Mouse (Mus musculus) layer of hippocampus, postnatal 25 days (tissue): ENCODE results near the gene Diras1. TPM values are rescaled to one million over a fixed set of nuclear protein-coding genes. Genes with fewer than 3 reads are reported as not detected.
"Not testable (repeated sequence)": the region's sequence is repeated elsewhere in the genome, so short reads cannot be mapped to it uniquely, and the experiment has no call there.

Experiments used
- DNase-seq, 2 experiments: peaks; one replicate each; pipeline ENCODE4 v3.0.0; 2022; ENCODE audit warnings: mixed read lengths in 2 of 2, low spot score in 1 of 2; ENCODE audit errors: extremely low spot score in 1 of 2
- total RNA-seq, 2 experiments: library from RNA; stranded (reverse); gene quantifications; 2 replicates each; pipeline ENCODE4 v1.2.3; 2021

Gene Diras1
- total RNA-seq, 2 experiments from 2014 or later, result 98.7 to 103 TPM

DNA sequence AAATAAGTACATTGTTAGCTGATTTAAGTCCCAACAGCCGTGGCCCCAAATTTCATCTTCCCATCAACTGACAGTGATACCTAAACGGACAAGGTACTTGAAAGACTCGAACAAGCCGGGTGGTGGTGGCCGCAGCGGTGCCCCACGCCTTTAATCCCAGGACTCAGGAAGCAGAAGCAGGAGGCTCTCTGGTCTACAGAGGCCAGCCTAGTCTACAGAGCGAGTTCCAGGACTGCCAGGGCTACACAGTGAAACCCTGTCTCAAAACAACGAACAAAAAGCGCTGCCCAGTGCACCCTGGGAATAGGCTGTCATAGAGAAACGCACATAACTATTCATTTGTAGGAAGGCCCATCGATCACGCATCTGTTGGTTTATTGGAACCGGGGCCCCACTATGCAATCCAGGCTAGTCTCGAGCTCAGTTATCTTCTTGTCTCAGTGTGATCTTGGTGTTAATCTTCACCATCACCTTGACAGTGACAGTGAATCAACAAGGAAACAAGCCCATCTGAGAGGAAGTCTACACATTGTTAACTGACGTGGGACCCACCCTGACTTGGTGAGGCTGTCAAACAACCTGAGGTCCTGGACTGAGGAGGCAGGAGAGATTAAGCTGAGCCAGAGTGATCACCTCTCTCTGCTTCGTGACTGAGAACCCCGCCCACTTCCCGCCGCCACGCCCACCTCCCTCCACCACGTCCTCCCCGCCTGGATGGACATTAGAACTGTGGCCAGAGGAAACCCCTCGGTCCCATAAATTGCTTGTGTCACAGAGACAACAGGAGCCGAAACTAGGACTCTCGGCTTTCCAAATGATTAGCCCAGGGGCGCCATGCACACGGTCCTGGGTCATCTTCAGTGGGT is 25.0 kb downstream of the Diras1 start:
- no peak for DNase-seq

DNA sequence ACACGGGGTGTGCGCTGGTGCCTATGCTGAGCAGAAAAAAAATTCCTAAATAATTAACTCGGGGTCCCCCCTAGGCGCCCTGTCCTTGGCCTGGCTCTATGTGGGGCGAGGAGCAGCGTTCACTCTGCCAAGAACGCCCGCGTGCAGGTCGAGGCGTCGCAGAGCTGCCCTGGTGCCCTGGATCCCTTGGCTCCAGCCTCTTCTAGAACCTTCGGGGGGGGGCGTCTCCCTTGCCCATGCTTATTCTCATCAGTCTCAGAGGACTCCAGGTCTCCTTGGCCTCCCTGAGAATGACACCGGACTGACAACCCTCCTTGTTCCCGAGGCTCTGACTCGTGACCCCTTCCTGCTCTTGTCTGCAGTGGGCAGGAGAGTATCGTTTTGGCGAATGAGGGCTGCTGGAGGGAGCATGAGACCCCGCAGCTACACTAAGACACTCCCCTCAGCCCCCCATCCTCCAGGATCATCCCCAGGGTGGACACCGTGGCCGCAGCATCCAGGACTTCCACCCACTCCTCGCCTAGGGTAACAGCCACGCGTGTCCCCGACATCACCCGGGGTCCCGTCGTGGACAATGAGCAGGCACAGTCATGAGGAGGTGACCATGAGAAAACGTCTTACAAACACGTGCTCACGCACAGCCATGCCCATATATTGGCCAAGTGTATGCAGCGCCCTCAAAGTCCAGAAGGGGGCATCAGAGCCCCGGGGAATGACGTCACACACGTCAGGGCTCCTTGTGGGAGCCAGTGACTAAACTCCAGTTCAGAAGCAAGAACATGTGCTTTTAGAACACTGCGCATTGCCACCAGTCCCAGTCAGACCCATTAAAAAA is 25.9 kb downstream of the Diras1 start:
- peak; percentile 80 to 83 for DNase-seq

DNA sequence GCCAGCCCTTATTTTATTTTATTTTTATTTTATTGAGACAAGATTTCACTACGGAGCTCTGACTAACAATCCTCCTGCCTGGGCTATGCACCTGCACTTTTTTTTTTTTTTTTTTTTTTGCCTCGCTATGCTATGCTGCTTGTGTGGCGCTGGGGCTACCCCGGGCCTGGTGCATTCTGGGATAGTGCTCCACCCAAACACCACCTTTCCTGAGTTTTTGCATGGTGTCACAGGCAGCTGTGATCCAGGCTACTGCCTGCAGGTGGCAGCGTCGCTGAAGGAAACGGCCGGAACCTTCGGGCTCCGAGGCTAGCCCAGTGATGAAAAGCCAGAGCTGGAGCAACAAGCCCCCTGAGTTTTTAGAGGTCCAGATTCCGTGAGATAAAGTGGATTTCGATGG is 26.7 kb downstream of the Diras1 start:
- DNase-seq, result peak; percentile 37 to 64

DNA sequence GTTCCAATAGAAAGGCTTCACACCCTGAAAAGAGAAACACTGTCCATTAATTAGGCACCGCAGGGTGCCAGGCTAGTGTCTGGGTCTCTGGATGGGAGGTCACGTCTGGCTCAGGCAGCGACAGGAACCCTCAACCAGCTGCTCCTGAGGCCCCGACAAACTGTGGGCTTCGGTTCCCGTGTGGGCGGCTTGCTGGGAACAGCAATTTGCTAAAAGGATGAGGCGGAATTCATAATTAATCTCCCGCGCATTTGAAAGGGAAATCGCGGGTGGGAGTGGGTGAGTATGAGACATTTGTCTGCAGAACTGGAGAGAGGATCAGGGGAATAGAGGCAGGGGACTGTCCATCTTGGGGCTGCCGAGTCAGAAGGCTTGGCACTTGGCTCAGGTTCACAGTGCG is 27.4 kb downstream of the Diras1 start:
- DNase-seq, result no peak

DNA sequence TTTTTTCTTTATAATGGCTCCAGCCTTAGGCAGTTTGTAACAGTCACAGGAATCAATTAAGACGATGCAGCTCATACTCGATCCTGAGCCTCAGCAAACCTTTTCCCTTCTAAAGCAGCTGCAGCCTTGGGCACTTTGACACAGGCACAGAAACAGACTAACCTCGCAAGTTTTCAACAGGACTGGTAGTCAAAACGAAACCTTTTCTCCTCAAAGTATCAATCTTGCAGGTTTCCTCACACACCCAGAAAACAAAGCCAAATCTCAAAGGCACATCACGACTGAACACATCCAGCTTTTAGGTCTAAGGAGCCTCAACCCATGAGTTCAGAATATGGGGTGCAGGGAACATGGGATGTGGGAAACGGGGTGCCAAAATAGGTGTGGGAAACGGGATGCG is 28.1 kb downstream of the Diras1 start:
- no peak for DNase-seq

DNA sequence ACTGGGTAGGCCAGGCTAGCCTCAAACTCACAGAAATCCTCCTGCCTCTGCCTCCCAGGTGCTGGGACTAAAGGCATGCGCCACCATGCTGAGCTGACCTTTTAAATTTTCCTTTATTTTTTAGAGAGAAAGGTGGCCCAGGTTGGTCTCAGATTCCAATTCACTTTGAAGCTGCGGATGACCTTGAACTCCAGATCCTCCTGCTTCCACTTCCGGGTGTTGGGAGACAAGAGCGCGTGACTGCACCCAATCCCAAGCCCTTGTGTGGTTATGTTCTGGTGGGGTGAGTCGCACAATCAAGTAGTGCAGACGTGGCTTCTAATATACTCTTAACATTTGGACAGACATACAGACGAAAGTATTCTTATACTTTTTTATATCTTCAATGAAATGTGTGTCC is 29.0 kb downstream of the Diras1 start:
- DNase-seq, result no peak

DNA sequence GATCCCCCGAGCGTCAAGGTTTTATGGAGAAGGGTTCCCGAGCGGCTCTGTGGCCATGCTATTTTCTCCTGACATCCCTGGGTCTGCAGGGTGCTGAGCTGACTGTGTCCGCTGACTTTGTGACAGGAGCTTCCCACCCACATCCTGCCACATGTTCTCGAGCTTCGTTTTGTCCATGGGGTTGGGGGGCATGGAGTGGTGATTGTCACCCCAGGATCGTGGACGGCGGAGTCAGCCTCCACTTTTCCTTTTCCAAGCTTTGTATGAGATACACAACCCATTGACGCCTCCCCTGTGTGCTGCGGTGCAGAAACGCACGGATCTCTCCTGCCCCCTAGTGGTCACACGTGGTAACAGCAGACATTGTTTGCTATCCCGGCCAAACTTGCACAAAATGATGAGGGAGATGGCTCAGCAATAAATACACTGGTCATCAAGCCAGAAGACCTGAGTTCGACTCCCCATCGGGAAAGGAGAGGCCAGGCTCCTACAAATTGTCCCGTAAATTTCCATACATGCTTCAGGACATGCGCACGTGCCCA is 30.3 kb downstream of the Diras1 start:
- peak; percentile 86 to 91 for DNase-seq

DNA sequence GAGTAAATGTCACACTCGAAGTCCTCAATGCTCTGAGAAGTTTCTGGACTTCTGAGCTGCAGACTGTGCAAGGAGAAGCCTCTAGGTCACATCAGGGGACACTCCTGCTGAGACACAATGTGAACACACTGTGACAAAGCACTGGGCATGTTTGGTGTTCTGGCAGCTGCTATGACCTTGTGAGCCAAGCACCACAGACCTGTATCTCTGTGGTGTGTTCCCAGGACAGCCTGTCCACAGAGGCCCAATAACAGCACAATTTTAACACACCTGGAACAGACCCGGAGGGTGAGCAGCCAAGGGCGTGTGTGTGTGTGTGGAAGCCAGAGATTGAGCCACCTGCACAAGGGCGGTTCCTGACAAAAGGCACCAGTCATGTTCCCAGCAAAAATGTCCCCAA is 30.8 kb downstream of the Diras1 start:
- DNase-seq, result no peak

DNA sequence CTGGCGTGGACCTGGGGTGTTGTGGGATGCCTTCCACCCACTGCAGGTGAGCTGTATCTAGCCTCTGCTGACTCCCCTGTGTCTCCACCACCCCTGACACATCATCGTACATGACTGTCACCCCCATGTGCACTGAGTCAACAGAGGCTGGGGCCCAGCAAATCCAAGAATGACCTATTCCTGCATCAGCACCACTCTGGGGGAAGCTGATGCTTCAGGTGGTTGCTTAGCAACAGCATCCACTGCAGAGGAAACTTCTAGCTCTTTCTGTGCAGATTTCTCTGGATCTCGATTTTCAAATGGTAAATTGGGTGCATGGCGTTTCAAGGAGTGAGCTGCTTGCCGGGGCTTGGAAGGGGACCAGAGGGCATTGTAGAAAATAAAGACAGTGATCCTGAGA is 32.2 kb downstream of the Diras1 start:
- DNase-seq, result no peak

DNA sequence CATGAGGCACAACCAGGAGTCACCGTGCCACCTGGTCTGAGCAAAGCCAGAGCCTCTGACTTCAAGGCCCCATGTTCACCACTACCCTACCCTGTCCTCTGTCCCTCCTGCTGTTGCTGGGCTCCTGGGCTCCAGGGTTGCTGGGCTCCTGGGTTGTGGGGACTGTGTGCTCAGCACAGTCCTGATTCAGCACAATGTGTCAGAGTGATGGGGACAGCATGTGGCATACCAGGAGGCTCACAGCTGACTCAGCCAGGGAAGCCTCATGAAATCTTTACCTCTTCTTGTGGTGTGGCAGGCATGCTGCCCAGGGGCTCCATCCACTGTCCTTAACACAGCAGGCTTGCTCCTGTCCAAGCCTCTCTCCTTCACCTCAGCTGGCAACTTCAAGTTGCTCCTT is 33.5 kb downstream of the Diras1 start:
- DNase-seq, result no peak

DNA sequence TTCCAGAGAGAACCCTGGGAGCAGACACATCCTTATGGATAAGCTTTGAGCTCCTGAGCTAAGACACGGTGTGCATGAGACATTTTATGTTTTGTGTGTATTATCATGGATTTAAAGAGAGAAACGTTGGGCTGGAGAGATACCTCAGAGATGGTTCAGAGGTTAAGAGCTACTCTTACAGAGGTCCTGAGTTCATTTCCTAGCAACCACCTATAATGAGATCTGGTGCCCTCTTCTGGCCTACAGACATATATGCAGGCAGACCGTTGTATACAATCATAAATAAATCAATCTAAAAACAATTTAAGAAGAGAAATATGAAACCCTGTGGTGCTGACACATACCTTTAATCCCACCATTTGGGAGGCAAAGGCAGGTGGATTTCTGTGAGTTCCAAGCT is 34.5 kb downstream of the Diras1 start:
- no peak for DNase-seq

DNA sequence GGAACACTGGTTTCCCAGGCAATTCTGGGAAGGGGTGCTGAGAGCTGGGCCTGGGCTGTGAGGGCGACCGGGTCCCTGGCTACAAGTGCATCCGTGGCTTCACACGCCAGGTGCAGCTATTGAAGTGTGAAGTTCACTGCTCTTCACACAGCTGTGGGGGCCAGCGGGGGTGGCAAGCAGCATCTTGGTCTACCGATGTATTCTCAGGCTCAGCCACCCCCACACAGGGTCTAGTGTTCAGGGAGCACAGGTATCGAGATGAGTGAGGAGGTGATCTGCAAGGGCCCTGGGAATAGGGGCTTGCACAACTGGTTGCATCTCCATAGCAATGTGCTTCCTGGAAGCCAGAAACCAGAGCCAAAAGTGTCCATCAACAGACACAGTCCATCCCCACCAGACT is 35.1 kb downstream of the Diras1 start:
- no peak for DNase-seq

DNA sequence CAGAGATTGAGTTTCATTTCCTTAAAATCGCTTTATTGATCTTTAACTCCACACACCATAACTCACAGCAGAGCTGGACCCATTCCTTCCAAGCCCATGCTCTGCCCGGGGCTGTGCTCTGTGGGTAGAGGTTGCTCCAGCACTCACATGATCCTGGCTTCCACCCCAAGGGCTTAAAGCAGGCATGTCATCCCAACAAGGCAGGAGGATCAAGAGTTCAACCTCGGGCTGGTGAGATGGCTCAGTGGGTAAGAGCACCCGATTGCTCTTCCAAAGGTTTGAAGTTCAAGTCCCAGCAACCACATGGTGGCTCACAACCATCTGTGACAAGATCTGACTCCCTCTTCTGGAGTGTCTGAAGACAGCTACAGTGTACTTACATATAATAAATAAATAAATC is 35.6 kb downstream of the Diras1 start:
- DNase-seq, result not testable (repeated sequence)

DNA sequence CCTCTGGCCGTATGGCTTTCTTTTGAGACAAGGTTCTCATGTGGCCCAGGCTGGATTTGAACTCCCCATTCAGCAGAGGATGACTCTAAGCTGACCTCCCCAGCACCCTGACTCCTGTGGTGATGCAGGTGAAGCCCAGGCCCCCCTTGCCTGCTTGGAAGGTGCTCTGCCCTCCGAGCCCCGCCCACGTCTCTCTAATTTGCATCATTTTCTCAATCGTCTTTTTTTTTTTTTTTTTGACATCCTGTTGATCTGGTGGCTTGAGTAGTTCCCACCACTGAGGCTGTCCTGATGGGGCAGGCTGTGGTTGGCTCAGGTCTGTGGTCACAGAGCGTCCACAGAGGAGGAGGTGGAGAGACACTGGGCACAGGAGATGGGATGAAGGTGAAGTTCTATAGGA is 36.0 kb downstream of the Diras1 start:
- no peak for DNase-seq

DNA sequence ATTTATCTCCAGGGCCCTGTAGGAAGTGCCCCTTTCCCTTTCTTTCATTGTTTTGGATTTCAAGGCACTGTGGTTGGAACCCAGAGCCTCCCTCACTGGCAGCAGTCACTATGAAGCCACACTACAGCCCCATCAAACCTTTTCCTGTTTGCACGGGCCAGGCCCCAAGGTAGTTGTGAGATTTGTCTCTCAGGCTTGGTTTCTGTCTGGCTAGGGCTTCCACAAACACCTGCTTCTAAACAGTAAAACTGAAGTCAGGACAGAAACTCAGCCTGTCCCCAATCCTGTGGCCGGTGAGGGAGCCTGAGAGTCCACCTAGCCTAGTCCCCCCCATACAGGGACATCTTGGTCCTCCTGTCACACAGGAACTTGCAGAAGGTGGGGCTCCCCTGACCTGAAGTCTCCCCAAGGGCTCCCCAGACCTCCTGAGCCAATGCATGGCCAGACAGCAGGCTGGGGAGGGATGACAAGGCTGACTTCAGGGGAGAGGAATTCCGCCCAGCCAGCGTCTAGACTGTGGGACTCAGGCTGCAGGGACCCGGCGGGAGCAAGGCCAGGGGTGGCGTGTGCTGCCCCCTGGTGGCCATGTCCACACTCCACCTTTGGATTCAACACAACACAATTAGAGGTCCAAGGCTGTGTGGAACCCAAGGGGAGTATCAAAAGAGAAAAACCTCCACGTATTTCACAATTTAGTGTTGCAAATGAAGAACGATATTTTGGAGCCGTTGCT is 37.6 kb downstream of the Diras1 start:
- peak; percentile 57 to 72 for DNase-seq

DNA sequence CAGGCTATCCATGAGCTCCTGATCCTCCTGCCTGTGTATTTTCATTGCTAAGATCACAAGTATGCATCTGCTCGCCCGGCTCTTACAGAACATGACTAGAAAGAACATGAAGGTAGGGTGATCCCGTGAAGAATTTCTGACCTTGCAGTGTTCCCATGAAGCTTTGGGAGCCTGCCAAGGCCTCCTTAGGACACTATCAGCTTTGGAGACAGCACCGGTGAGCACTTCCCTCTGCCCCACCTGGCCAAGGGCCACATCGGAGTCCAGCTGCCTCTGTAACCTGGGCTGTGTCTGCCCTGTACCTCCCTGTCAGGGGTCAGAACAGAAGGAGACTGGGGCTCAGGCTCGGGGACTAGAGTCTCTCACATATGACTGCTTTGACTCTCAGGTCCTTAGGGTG is 38.7 kb downstream of the Diras1 start:
- no peak for DNase-seq

DNA sequence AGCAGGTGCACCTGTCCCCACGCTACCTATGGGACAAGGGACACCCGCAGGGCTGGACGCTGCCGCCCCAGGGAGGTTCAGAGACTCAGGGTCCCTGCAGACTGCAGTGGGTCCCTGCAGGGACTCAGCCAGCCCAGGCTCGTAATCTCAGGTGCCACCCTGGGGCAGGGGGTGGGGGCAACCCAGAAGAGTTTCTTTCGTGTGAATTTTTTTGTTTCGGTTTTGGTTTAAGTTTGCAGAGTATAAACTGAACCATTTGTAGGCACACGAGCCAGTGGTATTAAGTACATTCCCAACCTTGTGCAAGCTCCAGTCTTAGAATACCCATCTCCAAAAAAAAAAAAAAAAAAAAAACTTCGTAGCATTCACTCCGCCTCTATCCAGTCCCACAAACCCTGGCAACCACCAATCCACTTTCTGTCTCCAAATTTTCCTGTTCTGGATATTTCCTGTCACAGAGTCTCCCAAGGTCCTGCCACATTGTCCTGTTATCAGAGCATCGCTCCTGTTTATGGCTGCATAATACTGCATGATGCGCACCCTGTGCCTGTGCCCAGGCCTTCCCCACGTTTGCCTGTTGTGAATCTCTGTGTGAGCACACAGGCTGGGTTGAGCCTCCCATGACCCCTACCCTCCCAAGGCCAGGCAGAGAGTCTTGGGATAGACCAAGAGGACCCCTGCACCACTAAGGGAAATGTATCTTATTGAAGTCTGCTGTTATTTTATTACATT is 39.3 kb downstream of the Diras1 start:
- DNase-seq, result no peak

DNA sequence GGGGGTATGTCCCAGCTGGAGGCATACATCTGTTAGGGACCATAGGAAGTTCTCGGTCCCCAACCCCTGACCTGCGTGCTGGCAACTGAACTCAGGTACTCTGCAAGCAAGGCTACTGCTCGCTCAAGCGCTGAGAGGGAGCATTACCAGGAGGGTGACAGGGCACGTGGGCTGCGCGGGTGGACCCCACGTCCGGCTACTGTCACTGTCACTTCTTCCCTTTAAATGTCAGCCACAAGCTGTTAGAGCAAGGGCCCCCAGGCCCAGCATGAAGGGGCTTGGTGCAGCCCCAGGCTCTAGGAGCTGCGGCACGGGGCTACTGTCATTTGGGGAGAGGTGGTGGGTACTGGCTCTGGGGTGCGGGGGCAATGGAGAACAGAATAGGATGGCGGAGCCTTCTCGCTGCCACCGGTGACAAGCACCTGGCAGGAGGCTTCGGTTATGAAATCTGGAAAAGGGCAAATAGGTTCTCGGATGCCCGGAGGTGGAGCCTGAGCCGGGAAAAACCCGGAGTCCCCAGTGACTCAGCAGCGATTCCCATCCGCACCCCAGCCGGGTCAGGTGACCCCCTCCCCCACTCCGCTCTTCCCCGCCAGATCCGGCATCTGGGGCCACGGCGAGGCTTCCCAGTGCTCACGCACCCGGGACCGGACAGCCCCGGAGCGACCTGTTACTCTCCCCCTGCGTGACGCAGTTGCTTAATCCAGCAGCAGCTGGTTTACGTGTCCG is 40.1 kb downstream of the Diras1 start:
- no peak for DNase-seq

DNA sequence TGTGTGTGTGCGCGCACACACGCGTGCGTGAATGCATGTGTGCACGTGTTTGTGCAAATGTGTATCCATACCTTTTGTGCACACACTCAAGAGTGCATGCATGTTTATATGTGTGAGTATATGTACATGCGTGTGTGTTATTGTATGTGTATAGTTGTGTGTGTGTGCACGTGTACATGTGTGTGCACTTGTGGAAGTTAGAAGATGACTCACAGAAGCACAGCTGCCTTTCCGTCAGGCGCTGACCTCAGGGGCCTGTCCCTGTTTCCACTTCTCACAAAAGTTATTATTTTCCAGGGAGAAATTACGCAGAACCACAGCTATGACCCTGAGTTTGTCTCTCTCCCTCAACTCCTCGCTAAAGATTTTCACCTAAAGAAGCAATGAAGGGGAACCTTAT is 41.2 kb downstream of the Diras1 start:
- no peak for DNase-seq
